Mouse (Mus musculus) forebrain, embryonic 11.5 days (tissue): ENCODE data around the gene Ms4a18. TPM values are rescaled to one million over a fixed set of nuclear protein-coding genes. Genes with fewer than 3 reads are reported as not detected.
"Not testable (repeated sequence)": the region's sequence is repeated elsewhere in the genome, so short reads cannot be mapped to it uniquely, and the experiment has no call there.

Source experiments
- ATAC-seq: fragments of 200-750 bp; cut with Nextera tagmentation; replicated peaks from 2 replicates; pipeline ENCODE4 v1.8.0; 2017; ENCODE audit warnings: moderate TSS enrichment; ENCODE audit not compliant: low FRiP score
- DNase-seq: peaks from one replicate; pipeline ENCODE4 v3.0.0-alpha.2; 2017; ENCODE audit warnings: low spot score
- H3K27ac ChIP-seq: fragments of 300-500 bp; sonication (generic); 2 replicates; pipeline ENCODE4 v1.5.1; 2014; ENCODE audit warnings: low read depth, low read length
- H3K27me3 ChIP-seq: fragments of 300-500 bp; sonication (generic); 2 replicates; pipeline ENCODE4 v1.6.1; 2014; ENCODE audit warnings: mild to moderate bottlenecking, low read length, mixed read lengths; ENCODE audit not compliant: control insufficient read depth, insufficient read depth
- H3K36me3 ChIP-seq: fragments of 300-500 bp; sonication (generic); 2 replicates; pipeline ENCODE4 v1.6.1; 2014; ENCODE audit warnings: mild to moderate bottlenecking, low read length, moderate library complexity, mixed read lengths; ENCODE audit not compliant: control insufficient read depth, insufficient read depth
- H3K4me1 ChIP-seq: fragments of 300-500 bp; sonication (generic); replicated peaks from 2 replicates; pipeline ENCODE4 v1.6.1; 2014; ENCODE audit warnings: low read length, mixed read lengths; ENCODE audit not compliant: control insufficient read depth, insufficient read depth
- H3K4me2 ChIP-seq: fragments of 300-500 bp; sonication (generic); 2 replicates; pipeline ENCODE4 v1.6.1; 2014; ENCODE audit warnings: low read depth, mild to moderate bottlenecking, low read length, moderate library complexity, mixed read lengths; ENCODE audit not compliant: severe bottlenecking
- H3K4me3 ChIP-seq: fragments of 300-500 bp; sonication (generic); 2 replicates; pipeline ENCODE4 v1.5.1; 2014; ENCODE audit warnings: low read depth, low read length
- H3K9ac ChIP-seq: fragments of 300-500 bp; sonication (generic); 2 replicates; pipeline ENCODE4 v1.6.1; 2014; ENCODE audit warnings: low read length
- H3K9me3 ChIP-seq: fragments of 300-500 bp; sonication (generic); 2 replicates; pipeline ENCODE4 v1.6.1; 2016; ENCODE audit warnings: low read length, mixed read lengths; ENCODE audit not compliant: control insufficient read depth
- WGBS: fragments of 180-500 bp; shearing (Covaris S2); extraction: QIAGEN DNeasy Blood & Tissue Kit; methylation state at CpG from one replicate; pipeline ENCODE4 v1.1.7; 2014; 5-methylcytosine and 5-hydroxymethylcytosine counted together
- polyA plus RNA-seq: library from polyadenylated mRNA; unstranded; fragments of >200 nt; fragmentation: Nextera tagmentation; extraction: Ambion mirVana; gene quantifications from 2 replicates; pipeline ENCODE4 v1.2.1, GENCODE M21; 2014

The Ms4a18 gene
- polyA plus RNA-seq = not detected in 2 replicates

DNA sequence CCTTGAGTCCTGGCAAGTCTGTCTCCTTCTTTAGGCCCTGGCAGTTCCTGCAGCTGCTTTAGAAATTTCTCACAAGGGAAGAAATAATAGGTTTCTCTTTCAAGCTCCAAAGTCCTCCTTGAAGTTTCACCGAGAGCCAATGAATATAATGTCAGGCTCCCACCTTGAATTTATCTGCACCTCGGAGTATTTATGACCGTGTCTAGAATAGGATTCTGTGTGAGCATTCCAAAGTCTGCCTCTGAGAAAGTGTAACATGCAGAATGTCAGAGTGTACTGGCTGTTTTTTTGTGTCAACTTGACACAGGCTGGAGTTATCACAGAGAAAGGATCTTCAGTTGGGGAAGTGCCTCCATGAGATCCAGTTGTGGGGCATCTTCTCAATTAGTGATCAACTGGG, at the start of gene Ms4a18:
Gene Ms4a18, minus strand, starts transcription at position 141 of the 400 bp plus-strand sequence.
- 88% methylated on average over 3 of the region's 3 CpGs for WGBS

DNA sequence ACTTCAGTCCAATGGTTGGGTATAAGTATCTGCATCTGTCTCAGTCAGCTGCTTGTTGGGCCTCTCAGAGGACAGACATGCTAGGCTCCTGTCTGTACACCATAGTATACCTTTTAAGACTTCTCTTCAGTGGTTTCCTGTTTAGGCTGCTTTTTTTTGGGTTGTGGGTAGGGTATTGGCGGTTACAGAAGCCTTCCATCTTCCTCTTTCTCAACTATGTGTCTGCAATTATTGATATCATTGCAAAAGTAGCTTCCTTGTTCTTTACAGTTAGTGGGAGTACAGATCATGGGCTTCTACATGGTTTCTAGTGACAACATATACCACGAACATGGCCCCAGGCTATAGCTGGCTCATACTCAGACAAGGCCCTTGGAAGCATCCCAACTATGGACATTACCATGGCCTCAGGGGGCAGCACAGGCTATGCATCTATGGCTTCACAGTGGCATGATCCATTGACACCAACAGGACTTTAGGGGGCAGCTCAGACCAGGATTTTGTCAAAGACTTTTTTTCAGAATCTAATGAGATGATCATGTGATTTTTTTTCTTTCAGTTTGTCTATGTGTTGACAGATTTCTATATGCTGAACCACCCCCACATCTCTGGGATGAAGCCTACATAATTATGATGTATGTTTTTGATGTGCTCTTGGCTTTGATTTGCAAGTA, 47.5 kb upstream of the Ms4a18 start:
- ATAC-seq = no peak
- H3K27me3 ChIP-seq = no peaks in the 10 kb centered on the region
- 83% methylated on average over 2 of the region's 2 CpGs for WGBS

More for the DNA sequence above, at the start of gene Ms4a18:
- Histone ChIP-seq H3K27ac (no peak within 1 kb of the TSS), H3K4me3 (no peak within 1 kb of the TSS), H3K9me3 (no peaks in the 10 kb centered on the region), H3K4me2 (no peak within 1 kb of the TSS), H3K27me3 (no peaks in the 10 kb centered on the region), H3K4me1 (no peaks in the 10 kb centered on the region), H3K9ac (no peak within 1 kb of the TSS), H3K36me3 (no peaks in the 10 kb centered on the region)
- ATAC-seq = no peak
- DNase-seq = no peak

DNA sequence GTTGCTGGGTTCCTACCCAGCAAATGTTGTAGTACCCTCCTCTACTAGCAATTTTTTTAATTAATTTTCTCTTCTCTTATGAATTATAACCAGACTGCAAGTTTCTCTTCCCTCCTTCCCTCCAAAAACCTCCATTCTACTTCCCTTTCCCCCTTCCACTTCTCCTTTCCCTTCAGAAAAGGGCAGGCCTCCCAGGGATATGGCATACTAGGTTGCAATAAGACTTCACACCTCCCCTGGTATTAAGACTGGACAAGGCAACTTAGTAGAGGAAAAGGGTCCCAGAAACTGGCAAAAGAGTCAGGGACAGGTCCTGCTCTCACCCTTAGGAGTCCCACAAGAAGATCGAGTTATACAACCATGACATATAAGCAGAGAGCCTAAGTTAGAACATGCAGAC, 43.1 kb upstream of the Ms4a18 start:
- no peak overlapping the region for H3K4me2 ChIP-seq
- 82% methylated on average over 1 of the region's 1 CpGs for WGBS
- H3K4me3 ChIP-seq = no peak overlapping the region
- H3K27ac ChIP-seq = no peak overlapping the region
- H3K9ac ChIP-seq = no peak overlapping the region
- no peak for DNase-seq
- no peaks in the 10 kb centered on the region for H3K4me1 ChIP-seq
- H3K36me3 ChIP-seq = no peaks in the 10 kb centered on the region
- ATAC-seq = no peak
- H3K9me3 ChIP-seq = no peaks in the 10 kb centered on the region
- no peaks in the 10 kb centered on the region for H3K27me3 ChIP-seq

More for the DNA sequence above, 47.5 kb upstream of the Ms4a18 start:
- Histone ChIP-seq H3K4me1 (no peaks in the 10 kb centered on the region), H3K36me3 (no peaks in the 10 kb centered on the region), H3K9ac (no peak overlapping the region), H3K9me3 (no peaks in the 10 kb centered on the region), H3K4me2 (no peak overlapping the region), H3K4me3 (no peak overlapping the region), H3K27ac (no peak overlapping the region)
- DNase-seq = no peak

DNA sequence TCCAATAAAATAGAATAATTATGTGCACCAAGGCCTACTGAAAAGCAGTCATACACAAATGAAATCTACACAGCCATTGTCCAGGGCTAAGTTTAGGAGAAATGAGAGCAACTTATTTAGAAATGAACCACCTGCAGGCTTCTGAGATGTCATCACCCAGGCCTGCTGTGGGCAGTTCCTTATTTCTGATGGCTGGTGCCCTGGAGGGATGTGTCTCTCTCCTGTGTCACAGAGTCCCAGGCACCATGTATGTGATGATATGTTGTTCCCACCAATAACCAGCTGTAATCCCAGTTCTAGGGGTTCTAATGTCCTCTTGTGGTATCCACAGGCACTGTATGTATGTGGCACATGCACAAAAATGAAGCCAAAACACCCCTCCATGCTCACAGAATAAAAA, 42.1 kb upstream of the Ms4a18 start:
- Histone ChIP-seq H3K27ac (no peak overlapping the region), H3K9me3 (no peaks in the 10 kb centered on the region), H3K36me3 (no peaks in the 10 kb centered on the region), H3K4me2 (no peak overlapping the region), H3K9ac (no peak overlapping the region), H3K4me1 (no peaks in the 10 kb centered on the region), H3K4me3 (no peak overlapping the region), H3K27me3 (no peaks in the 10 kb centered on the region)
- DNase-seq (no peak), ATAC-seq (no peak)

DNA sequence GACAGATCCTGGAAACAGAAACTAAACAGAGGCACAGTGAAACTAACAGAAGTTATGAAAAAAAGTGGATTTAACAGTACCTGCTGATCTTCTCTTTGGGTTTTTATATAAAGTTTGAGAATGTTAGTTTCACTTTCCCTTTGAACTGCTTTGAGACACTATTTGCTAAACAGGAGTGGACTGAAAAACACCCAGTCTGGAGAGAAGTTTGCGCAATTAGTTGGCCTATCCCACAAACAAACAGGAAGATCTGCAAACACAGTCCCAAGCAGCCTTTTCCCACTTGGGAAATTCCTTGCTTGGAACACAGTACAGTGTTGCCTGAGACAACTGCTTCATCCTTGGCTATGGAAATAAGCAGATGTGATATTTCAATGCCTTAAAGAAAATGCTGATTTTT, 37.9 kb upstream of the Ms4a18 start:
- H3K4me1 ChIP-seq, H3K27me3 ChIP-seq, H3K9ac ChIP-seq, H3K4me2 ChIP-seq, H3K27ac ChIP-seq, H3K9me3 ChIP-seq, DNase-seq, ATAC-seq, H3K4me3 ChIP-seq, H3K36me3 ChIP-seq: not testable (repeated sequence)
- 92% methylated on average over 1 of the region's 1 CpGs for WGBS

DNA sequence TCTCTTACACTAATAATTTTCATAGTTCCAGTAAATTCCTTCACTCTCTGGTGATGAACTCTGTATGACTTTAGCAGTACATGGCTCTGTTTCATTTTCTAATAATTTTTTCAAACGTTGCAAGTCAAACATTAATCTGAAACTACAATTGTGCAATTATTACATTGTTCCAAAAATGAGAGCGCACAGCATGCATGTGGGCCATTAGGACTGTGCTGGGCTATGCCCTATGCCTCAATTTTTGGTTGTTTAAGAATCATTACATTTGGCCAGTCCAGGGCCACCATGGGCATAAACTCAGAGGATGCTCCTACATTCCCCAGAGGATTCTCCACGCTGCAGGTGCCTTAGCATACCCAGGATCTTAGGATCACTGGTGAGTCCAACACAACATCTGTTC, 35.4 kb upstream of the Ms4a18 start:
- H3K9me3 ChIP-seq = no peaks in the 10 kb centered on the region
- WGBS = 70% methylated on average over 3 of the region's 3 CpGs
- no peaks in the 10 kb centered on the region for H3K27me3 ChIP-seq
- no peak overlapping the region for H3K9ac ChIP-seq
- no peak overlapping the region for H3K27ac ChIP-seq
- no peak overlapping the region for H3K4me3 ChIP-seq
- ATAC-seq (no peak), DNase-seq (no peak)
- H3K36me3 ChIP-seq = no peaks in the 10 kb centered on the region
- H3K4me2 ChIP-seq = no peak overlapping the region
- no peaks in the 10 kb centered on the region for H3K4me1 ChIP-seq

DNA sequence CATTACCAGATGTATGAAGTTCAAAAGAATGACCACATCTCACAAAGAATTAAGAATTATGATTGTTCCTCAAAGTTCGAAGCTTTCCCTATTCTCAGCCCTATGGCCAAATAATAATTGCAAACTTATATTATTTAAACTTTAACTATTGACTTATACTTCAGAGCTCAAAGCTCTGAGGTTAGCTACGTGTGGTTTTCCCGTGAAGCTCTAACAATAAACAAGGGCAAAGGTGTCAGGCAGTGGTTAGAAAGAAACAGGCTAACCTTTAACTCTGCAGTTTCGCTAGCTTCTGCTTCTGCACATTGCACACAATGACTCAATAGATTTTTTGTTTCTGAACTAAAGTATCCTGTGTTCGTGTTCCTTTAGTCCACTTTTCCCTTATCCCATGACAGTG, 35.0 kb upstream of the Ms4a18 start:
- 81% methylated on average over 5 of the region's 5 CpGs for WGBS
- no peak overlapping the region for H3K9ac ChIP-seq
- no peaks in the 10 kb centered on the region for H3K4me1 ChIP-seq
- no peaks in the 10 kb centered on the region for H3K36me3 ChIP-seq
- H3K4me3 ChIP-seq = no peak overlapping the region
- H3K27ac ChIP-seq = no peak overlapping the region
- no peaks in the 10 kb centered on the region for H3K27me3 ChIP-seq
- H3K4me2 ChIP-seq = no peak overlapping the region
- DNase-seq (no peak), ATAC-seq (no peak)
- H3K9me3 ChIP-seq = no peaks in the 10 kb centered on the region

DNA sequence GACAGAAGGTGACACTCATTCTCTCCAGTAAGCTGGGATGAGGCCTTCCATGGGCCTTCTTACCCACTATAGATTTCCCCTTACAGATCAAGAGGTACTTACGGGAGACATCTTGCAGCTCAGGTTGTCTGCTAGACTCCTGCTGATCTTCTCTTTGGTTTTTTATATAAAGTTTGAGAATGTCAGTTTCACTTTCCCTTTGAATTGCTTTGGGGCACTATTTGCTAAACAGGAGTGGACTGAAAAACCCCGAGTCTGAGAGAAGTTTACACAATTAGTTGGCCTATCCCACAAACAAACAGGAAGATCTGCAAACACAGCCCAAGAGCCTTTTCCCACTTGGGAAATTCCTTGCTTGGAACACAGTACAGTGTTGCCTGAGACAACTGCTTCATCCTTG, 32.5 kb upstream of the Ms4a18 start:
- DNase-seq (no peak), ATAC-seq (no peak)
- Histone ChIP-seq H3K36me3 (no peaks in the 10 kb centered on the region), H3K4me3 (no peak overlapping the region), H3K9ac (no peak overlapping the region), H3K9me3 (no peaks in the 10 kb centered on the region), H3K27ac (no peak overlapping the region), H3K27me3 (no peaks in the 10 kb centered on the region), H3K4me1 (no peaks in the 10 kb centered on the region), H3K4me2 (no peak overlapping the region)
- 81% methylated on average over 2 of the region's 2 CpGs for WGBS

DNA sequence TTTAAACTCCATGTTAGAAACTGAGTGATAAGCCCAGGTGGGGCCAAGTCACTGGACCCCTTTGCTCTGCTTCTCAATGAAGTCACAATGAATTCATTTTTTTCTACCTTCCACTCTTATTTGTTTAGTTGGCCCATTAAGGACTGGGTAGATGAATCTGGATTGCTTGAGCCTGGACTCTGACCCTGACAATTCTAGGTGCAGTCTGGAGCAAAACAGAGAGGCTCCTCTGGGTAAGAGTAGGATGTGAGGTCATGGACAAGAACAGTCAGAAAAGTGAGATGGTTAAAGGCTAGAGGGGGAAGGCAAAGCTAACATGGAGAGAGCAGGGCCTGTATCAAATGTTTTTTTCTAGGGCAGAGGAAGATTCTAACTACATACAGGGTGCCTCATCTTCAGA, 31.6 kb upstream of the Ms4a18 start:
- no peak overlapping the region for H3K4me2 ChIP-seq
- no peak overlapping the region for H3K9ac ChIP-seq
- H3K27ac ChIP-seq = no peak overlapping the region
- H3K36me3 ChIP-seq = no peaks in the 10 kb centered on the region
- H3K4me3 ChIP-seq = no peak overlapping the region
- H3K27me3 ChIP-seq = no peaks in the 10 kb centered on the region
- ATAC-seq (no peak), DNase-seq (no peak)
- no peaks in the 10 kb centered on the region for H3K9me3 ChIP-seq
- H3K4me1 ChIP-seq = no peaks in the 10 kb centered on the region
